Mouse (Mus musculus): ENCODE measurements around the gene Gadl1. TPM values are rescaled to one million over a fixed set of nuclear protein-coding genes. Genes with fewer than 3 reads are reported as not detected.

Gadl1 gene
- total and polyA plus RNA-seq, 2 experiments from 2014 or later = 0.19 to 0.50 TPM

DNA sequence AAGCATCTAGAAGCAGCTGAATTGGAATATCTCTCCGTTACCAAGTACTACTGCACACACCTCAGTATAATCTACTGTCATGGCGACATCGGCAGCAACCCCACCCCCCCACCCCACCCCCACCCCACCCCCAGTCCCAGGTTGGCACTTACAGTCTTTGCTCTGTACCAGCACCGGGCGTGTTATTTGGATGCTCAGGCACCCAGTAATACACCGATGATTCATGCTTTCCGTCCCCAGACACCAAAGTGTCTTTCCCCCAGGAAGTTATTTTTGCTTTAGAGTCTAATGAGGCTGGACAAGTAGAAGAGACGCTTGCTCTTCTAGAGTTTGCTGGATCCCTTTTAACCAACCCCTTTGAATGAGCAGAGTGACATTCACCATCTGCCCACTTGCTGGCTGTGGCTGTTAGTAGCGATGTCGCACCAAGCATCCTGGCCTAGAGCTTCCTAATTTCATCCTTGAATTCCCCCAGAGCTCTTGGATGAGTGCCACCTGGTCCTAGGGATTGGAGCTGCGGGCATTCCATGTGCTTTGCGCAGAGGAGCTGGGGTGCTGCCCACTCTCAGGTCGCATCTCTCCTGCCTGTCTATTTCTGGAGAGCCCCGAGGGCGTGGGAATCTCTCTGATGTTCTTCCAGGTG is 68.5 kb downstream of the Gadl1 start:
- no peaks in the 10 kb centered on the region for H3K36me3 ChIP-seq (ENCODE audit: insufficient read depth)
- no peak overlapping the region for H3K9ac ChIP-seq
- WGBS = 51% methylated on average over 15 of the region's 15 CpGs
- H3K4me3 ChIP-seq (ENCODE audit: low read depth, low read length) = no peak overlapping the region
- no peaks in the 10 kb centered on the region for H3K4me1 ChIP-seq (ENCODE audit: insufficient read depth)
- ATAC-seq (peak; percentile 43), DNase-seq (peak; percentile 60)
- H3K4me2 ChIP-seq (ENCODE audit: low read depth) = no peak overlapping the region
- no peak overlapping the region for H3K27ac ChIP-seq (ENCODE audit: low read depth, low read length)
- no peaks in the 10 kb centered on the region for H3K9me3 ChIP-seq (ENCODE audit: low read length)
- no peaks in the 10 kb centered on the region for H3K27me3 ChIP-seq (ENCODE audit: insufficient read depth, low read length)
- TF ChIP-seq CTCF (IDR thresholded peaks at IDR 0.05; ENCODE audit: low read depth) = no peak

DNA sequence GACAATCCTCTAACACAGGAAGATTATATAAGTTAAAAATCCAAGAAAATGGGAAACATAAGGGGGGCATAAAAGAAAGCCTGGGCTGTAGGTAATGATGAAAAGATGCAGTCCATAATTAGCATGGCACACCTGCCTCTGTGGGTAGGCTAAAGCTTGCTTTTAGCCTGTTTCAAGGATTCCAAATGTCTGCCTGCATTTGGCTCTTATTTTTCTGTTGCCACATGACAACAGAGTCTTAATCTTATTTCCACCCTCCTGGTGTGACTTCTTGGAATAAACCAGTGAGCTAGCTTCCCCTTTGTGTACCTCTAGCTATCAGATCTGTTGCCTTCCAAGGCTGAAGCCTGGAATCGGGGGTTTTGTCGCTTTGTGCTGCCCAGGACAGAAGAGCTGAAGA is 69.2 kb downstream of the Gadl1 start:
- ATAC-seq = no peak

DNA sequence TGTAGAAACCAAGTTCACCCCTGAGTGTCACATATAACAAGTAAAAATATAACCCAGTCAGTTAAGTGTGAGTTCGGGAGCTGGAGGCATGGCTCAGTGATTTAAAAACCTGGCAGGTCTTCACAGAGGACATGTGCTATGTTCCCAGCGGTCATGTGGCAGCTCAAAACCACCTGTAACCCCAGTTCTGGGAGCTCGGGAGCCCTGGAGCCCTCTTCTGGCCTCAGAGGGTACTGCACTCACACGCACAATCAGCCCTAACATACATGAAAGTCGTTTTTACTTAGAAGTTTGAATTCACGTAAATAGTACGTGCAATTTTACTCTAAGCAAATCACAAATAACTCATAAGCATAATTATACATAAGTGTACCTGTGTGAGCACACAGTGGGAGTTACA is 81.4 kb downstream of the Gadl1 start:
- Histone ChIP-seq H3K27me3 (ENCODE audit: insufficient read depth, low read length) (no peaks in the 10 kb centered on the region), H3K4me1 (ENCODE audit: insufficient read depth) (no peaks in the 10 kb centered on the region), H3K27ac (ENCODE audit: low read depth, low read length) (no peak overlapping the region), H3K9ac (no peak overlapping the region), H3K4me3 (ENCODE audit: low read depth, low read length) (no peak overlapping the region), H3K36me3 (ENCODE audit: insufficient read depth) (no peaks in the 10 kb centered on the region), H3K9me3 (ENCODE audit: low read length) (no peaks in the 10 kb centered on the region), H3K4me2 (ENCODE audit: low read depth) (no peak overlapping the region)
- 94% methylated on average over 7 of the region's 7 CpGs for WGBS
- ATAC-seq (no peak), DNase-seq (no peak)
- TF ChIP-seq CTCF (IDR thresholded peaks at IDR 0.05; ENCODE audit: low read depth) = peak; percentile 22; the same call in 1 of the 2 replicates

More for the DNA sequence above, 69.2 kb downstream of the Gadl1 start:
- H3K9ac ChIP-seq = no peak overlapping the region
- no peaks in the 10 kb centered on the region for H3K4me1 ChIP-seq (ENCODE audit: insufficient read depth)
- H3K27me3 ChIP-seq (ENCODE audit: insufficient read depth, low read length) = no peaks in the 10 kb centered on the region
- H3K4me2 ChIP-seq (ENCODE audit: low read depth) = no peak overlapping the region
- H3K36me3 ChIP-seq (ENCODE audit: insufficient read depth) = no peaks in the 10 kb centered on the region
- WGBS = 56% methylated on average over 2 of the region's 2 CpGs
- no peak overlapping the region for H3K27ac ChIP-seq (ENCODE audit: low read depth, low read length)
- no peaks in the 10 kb centered on the region for H3K9me3 ChIP-seq (ENCODE audit: low read length)
- no peak for DNase-seq
- TF ChIP-seq CTCF (IDR thresholded peaks at IDR 0.05; ENCODE audit: low read depth) = no peak
- no peak overlapping the region for H3K4me3 ChIP-seq (ENCODE audit: low read depth, low read length)

DNA sequence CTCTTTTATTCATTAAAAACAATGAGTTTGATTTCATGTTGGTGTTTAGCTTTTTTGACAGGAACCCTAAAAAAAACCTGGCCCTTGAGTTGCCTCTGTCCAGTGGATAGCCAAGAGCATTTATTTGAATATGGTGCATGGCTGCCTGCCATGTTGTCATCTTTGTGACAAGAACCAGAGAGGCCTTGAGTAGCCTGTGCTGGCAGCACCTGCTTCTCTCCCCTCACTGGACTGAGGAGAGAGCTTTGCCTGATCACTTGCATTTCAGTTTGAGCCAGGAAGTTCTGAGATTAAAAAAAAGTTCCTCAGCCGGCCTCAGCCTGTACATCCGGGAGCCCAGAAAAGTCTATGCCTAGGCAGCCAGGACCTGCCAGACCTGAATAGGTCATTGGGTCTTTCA is 85.5 kb downstream of the Gadl1 start:
- DNase-seq = no peak
- no peak overlapping the region for H3K27ac ChIP-seq (ENCODE audit: low read depth, low read length)
- no peak for ATAC-seq
- H3K27me3 ChIP-seq (ENCODE audit: insufficient read depth, low read length) = no peaks in the 10 kb centered on the region
- H3K9me3 ChIP-seq (ENCODE audit: low read length) = no peaks in the 10 kb centered on the region
- H3K4me3 ChIP-seq (ENCODE audit: low read depth, low read length) = no peak overlapping the region
- H3K36me3 ChIP-seq (ENCODE audit: insufficient read depth) = no peaks in the 10 kb centered on the region
- H3K4me1 ChIP-seq (ENCODE audit: insufficient read depth) = no peaks in the 10 kb centered on the region
- no peak overlapping the region for H3K4me2 ChIP-seq (ENCODE audit: low read depth)
- 70% methylated on average over 2 of the region's 2 CpGs for WGBS
- TF ChIP-seq CTCF (IDR thresholded peaks at IDR 0.05; ENCODE audit: low read depth) = no peak
- H3K9ac ChIP-seq = no peak overlapping the region

DNA sequence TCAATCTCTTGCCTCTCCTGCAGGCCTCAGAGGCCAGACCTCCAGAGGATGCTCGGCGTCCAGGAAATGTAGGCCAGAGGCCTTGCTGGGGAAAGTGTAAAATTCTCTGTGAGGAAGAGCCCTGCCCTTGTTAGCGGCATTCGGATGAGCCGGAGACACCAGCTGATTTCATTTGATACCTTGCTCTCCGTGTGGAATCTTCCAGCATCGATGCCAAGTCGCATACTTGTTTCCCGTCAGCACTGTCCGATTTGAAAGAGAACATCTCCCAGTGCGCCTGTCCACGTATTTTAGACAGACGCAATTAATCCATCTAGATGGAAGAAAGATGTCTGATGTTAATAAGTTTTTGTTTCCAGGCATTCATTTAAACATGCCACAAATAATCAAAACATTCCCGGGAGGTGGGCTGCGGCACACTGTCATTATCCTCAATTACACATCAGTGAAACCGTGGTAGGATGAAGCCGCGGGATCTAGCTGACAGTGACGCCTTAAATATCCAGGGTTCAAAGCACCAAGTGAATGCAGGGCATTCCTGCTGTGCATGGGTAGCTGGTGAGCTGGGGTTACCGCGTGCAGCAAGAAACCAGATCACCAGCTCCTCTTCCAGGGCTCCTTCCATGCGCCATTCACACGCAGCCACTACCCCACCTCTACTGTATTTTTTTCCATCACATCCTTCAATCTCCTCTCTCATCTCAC is 86.8 kb downstream of the Gadl1 start:
- Histone ChIP-seq H3K4me2 (ENCODE audit: low read depth) (no peak overlapping the region), H3K27ac (ENCODE audit: low read depth, low read length) (no peak overlapping the region), H3K9ac (no peak overlapping the region), H3K27me3 (ENCODE audit: insufficient read depth, low read length) (no peaks in the 10 kb centered on the region), H3K4me3 (ENCODE audit: low read depth, low read length) (no peak overlapping the region), H3K4me1 (ENCODE audit: insufficient read depth) (no peaks in the 10 kb centered on the region), H3K9me3 (ENCODE audit: low read length) (no peaks in the 10 kb centered on the region), H3K36me3 (ENCODE audit: insufficient read depth) (no peaks in the 10 kb centered on the region)
- DNase-seq (peak; percentile 11), ATAC-seq (no peak)
- no peak for TF ChIP-seq CTCF (IDR thresholded peaks at IDR 0.05; ENCODE audit: low read depth)
- WGBS = 57% methylated on average over 23 of the region's 23 CpGs

DNA sequence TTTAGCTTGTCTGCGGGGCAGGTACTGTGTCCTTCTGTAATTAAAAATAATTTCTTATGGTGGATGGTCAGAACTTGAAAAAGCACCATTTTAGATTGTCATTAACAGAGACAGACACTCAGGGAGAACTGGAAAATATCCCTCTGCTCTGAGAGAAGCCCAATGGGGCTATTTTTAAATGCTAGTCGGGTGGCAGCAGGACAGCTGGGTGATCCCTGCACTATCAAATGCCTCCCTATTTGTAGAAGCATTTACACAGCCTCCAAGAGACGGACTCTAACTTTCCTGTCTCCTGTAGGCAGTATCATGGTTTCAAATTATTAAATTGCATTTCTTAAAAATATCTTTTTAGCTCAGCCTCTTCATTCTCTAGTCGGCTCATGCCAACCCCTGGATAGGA is 89.1 kb downstream of the Gadl1 start:
- Histone ChIP-seq H3K27me3 (ENCODE audit: insufficient read depth, low read length) (no peaks in the 10 kb centered on the region), H3K4me3 (ENCODE audit: low read depth, low read length) (no peak overlapping the region), H3K4me2 (ENCODE audit: low read depth) (no peak overlapping the region), H3K27ac (ENCODE audit: low read depth, low read length) (no peak overlapping the region), H3K9me3 (ENCODE audit: low read length) (no peaks in the 10 kb centered on the region), H3K9ac (no peak overlapping the region), H3K4me1 (ENCODE audit: insufficient read depth) (no peaks in the 10 kb centered on the region), H3K36me3 (ENCODE audit: insufficient read depth) (no peaks in the 10 kb centered on the region)
- DNase-seq = no peak
- TF ChIP-seq CTCF (IDR thresholded peaks at IDR 0.05; ENCODE audit: low read depth) = no peak
- WGBS = 69% methylated on average over 4 of the region's 4 CpGs
- ATAC-seq = no peak

DNA sequence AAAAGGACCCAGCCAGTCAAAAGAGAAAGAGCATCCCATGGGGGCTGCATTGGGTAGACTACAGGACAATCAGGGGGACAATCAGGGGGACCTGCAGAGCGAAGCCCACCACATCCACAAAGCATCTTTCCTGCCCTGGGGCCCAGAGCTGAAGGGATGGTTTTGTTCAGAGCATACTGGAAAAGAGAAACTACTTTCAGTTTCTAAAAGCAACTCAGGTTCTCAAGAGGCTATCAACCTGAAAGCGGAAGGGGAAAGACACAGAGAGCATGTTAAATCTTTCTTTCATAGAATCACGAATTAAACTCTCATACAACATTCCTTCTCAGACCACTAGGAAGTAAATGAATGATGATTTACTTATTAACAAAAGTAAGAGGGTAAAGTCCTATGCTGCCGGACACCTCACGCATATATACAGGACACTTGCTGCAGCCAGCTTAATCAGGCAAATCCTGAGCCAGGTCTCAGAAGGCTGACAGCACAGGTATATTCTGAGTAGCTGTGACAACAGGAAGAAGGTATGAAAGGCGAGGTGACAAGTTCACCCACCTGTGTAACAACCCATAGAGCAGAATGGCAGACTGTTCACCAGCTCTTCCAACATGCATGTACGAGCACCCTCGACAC is 90.2 kb downstream of the Gadl1 start:
- Histone ChIP-seq H3K4me2 (ENCODE audit: low read depth) (no peak overlapping the region), H3K4me1 (ENCODE audit: insufficient read depth) (no peaks in the 10 kb centered on the region), H3K9ac (no peak overlapping the region), H3K36me3 (ENCODE audit: insufficient read depth) (no peaks in the 10 kb centered on the region), H3K27ac (ENCODE audit: low read depth, low read length) (no peak overlapping the region), H3K9me3 (ENCODE audit: low read length) (no peaks in the 10 kb centered on the region), H3K27me3 (ENCODE audit: insufficient read depth, low read length) (no peaks in the 10 kb centered on the region), H3K4me3 (ENCODE audit: low read depth, low read length) (no peak overlapping the region)
- no peak for DNase-seq
- WGBS = 82% methylated on average over 8 of the region's 8 CpGs
- no peak for TF ChIP-seq CTCF (IDR thresholded peaks at IDR 0.05; ENCODE audit: low read depth)
- no peak for ATAC-seq

Data from forebrain, postnatal 0 days (tissue).